Mouse (Mus musculus): Measurements from ENCODE around the gene Them4. TPM values are rescaled to one million over a fixed set of nuclear protein-coding genes. Genes with fewer than 3 reads are reported as not detected.

The Them4 gene
- polyA plus RNA-seq, 1 experiment from 2014 or later = 13.4 TPM

DNA sequence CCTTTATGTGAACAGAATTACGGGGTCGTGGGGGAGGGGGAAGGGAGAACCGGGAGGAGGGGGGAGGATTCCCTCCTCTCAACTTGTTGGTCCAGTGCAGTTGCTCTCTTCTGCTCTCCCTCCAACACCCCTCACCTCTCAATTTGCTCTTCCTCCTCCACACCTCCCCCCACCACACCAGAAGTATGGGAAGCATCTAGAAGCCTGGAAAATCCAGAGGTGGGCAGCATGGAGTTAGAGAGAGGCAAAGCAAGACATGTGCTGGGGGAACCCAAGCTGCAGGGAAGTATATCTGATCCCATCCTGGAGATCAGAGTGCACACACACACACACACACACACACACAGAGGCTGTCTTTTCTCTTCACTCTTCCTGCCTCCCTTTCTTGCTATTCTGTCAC lies 62.1 kb downstream of the Them4 start:
- Histone ChIP-seq H3K27ac (ENCODE audit: low read depth, low read length) (no peak overlapping the region), H3K4me1 (replicated peaks; ENCODE audit: control insufficient read depth, insufficient read depth, low read length) (peaks cover 8% of the 10 kb centered on the region; the same call in 1 of the 2 replicates), H3K4me3 (ENCODE audit: low read depth, low read length) (no peak overlapping the region), H3K36me3 (ENCODE audit: control insufficient read depth, insufficient read depth, low read length) (no peaks in the 10 kb centered on the region), H3K27me3 (ENCODE audit: control insufficient read depth, insufficient read depth, low read length) (no peaks in the 10 kb centered on the region), H3K9ac (ENCODE audit: low read depth, low read length) (no peak overlapping the region), H3K4me2 (replicated peaks; ENCODE audit: low read depth, low read length) (no peak overlapping the region), H3K9me3 (ENCODE audit: control insufficient read depth, low read length) (no peaks in the 10 kb centered on the region)
- 0% methylated on average over 3 of the region's 3 CpGs for WGBS
- ATAC-seq (ENCODE audit: low FRiP score) (no peak), DNase-seq (ENCODE audit: low spot score) (no peak)

DNA sequence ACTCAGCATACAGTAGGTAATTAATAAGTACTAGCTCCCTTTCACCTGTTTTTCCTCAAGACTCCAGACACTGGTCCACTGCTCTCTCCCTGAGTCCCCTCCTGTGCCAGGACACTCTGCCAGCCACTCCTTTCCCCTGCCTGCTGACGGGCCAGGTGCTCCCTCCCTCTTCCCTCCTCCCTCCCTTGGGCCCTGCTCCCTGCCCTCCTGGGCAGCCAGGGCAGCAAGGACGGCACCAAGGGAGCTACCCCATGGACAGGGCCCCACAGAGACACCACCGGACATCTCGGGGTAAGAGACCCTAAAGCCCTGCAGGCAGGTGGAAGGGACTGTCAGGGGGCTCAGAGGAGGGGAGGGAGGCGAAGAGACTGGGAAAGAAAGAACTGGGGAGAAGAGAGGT lies 62.8 kb downstream of the Them4 start, which contains the start of gene Rorc:
Gene Rorc, plus strand, starts transcription at position 154 of the 400 bp plus-strand sequence.
- no peak within 1 kb of the TSS for H3K27ac ChIP-seq (ENCODE audit: low read depth, low read length)
- H3K4me2 ChIP-seq (replicated peaks; ENCODE audit: low read depth, low read length) = peak within 1 kb of the TSS; percentile 19; the same call in 1 of the 2 replicates
- 14% methylated on average over 5 of the region's 5 CpGs for WGBS
- no peaks in the 10 kb centered on the region for H3K27me3 ChIP-seq (ENCODE audit: control insufficient read depth, insufficient read depth, low read length)
- peaks cover 8% of the 10 kb centered on the region; the same call in 1 of the 2 replicates for H3K4me1 ChIP-seq (replicated peaks; ENCODE audit: control insufficient read depth, insufficient read depth, low read length)
- no peak within 1 kb of the TSS for H3K4me3 ChIP-seq (ENCODE audit: low read depth, low read length)
- no peaks in the 10 kb centered on the region for H3K36me3 ChIP-seq (ENCODE audit: control insufficient read depth, insufficient read depth, low read length)
- no peaks in the 10 kb centered on the region for H3K9me3 ChIP-seq (ENCODE audit: control insufficient read depth, low read length)
- ATAC-seq (ENCODE audit: low FRiP score) (0 out of 2 replicates have a peak, but pooled peaks have one; percentile 21), DNase-seq (ENCODE audit: low spot score) (no peak)
- H3K9ac ChIP-seq (ENCODE audit: low read depth, low read length) = no peak within 1 kb of the TSS

DNA sequence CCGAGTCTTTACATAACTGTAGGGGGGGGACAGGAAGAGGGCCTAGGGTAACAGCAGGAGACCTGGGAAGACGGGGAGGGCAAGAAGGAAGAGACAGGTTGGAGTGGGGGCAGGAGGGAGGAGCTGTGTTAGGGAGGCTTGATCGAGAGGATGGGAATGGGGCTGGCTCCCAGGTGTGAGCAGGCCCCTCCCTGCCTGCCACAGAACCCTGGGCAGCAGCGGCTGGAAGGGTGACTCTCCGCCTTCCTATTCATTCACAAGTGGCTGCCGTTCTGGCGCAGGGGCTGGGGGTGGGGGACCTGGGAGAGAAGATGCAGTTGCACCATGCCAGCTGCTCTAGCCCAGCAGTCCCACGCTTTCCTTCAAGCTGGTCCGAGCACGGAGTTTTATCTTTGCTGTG lies 63.2 kb downstream of the Them4 start:
- Histone ChIP-seq H3K36me3 (ENCODE audit: control insufficient read depth, insufficient read depth, low read length) (no peaks in the 10 kb centered on the region), H3K27ac (ENCODE audit: low read depth, low read length) (no peak overlapping the region), H3K4me3 (ENCODE audit: low read depth, low read length) (no peak overlapping the region), H3K9me3 (ENCODE audit: control insufficient read depth, low read length) (no peaks in the 10 kb centered on the region), H3K9ac (ENCODE audit: low read depth, low read length) (no peak overlapping the region), H3K4me1 (replicated peaks; ENCODE audit: control insufficient read depth, insufficient read depth, low read length) (peaks cover 8% of the 10 kb centered on the region; the same call in 1 of the 2 replicates), H3K27me3 (ENCODE audit: control insufficient read depth, insufficient read depth, low read length) (no peaks in the 10 kb centered on the region), H3K4me2 (replicated peaks; ENCODE audit: low read depth, low read length) (peak overlapping the region; percentile 19; the same call in 1 of the 2 replicates)
- DNase-seq (ENCODE audit: low spot score) (peak; percentile 13), ATAC-seq (ENCODE audit: low FRiP score) (peak; percentile 39; the same call in 1 of the 2 replicates)
- WGBS = 7% methylated on average over 10 of the region's 10 CpGs

DNA sequence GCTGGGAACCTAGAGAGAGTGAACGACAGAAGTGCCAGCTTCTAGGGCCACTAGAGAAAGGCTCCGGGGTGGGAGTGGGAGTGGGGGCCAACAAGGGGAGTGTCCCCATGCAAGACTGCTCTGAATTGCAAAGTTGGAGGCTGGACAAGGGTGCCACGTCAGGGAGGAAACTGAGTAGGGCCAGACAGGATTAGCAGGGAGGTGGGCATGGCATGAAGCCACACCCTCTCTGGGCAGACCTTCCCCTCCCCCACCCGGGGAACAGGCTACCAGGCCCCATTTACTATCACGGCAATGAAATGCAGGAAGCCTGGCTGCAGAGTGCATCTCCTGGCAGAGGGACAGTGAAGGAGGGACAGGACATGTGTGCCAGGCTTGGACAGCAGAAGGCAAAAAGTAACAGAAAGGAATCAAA lies 63.7 kb downstream of the Them4 start:
- Histone ChIP-seq H3K9me3 (ENCODE audit: control insufficient read depth, low read length) (no peaks in the 10 kb centered on the region), H3K36me3 (ENCODE audit: control insufficient read depth, insufficient read depth, low read length) (no peaks in the 10 kb centered on the region), H3K4me1 (replicated peaks; ENCODE audit: control insufficient read depth, insufficient read depth, low read length) (peaks cover 8% of the 10 kb centered on the region; the same call in 1 of the 2 replicates), H3K27me3 (ENCODE audit: control insufficient read depth, insufficient read depth, low read length) (no peaks in the 10 kb centered on the region), H3K9ac (ENCODE audit: low read depth, low read length) (no peak overlapping the region), H3K4me2 (replicated peaks; ENCODE audit: low read depth, low read length) (peak overlapping the region; percentile 19; the same call in 1 of the 2 replicates), H3K27ac (ENCODE audit: low read depth, low read length) (no peak overlapping the region), H3K4me3 (ENCODE audit: low read depth, low read length) (no peak overlapping the region)
- WGBS = 0% methylated on average over 5 of the region's 5 CpGs
- ATAC-seq (ENCODE audit: low FRiP score) (peak; percentile 34; the same call in 1 of the 2 replicates), DNase-seq (ENCODE audit: low spot score) (no peak)

DNA sequence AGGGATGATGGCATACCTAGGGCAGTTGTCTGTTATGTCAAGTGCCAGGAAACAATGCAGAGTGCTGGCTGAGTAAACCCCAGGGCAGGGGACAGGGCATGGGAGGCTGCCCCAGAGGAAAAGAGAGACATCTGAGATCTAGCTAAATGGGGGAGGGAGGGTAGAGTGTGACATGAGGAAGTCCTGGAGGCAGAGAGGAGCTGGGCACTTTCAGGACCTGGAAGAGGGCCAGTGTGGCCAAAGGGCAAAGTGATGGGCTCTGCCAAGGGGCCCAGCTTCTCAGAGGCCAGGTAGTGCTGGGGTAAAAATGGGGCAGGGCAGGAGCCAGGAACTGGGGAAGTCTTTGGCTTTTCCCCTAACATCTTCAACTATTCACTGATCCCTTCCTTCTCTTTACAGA lies 64.7 kb downstream of the Them4 start:
- H3K27ac ChIP-seq (ENCODE audit: low read depth, low read length) = no peak overlapping the region
- peaks cover 8% of the 10 kb centered on the region; the same call in 1 of the 2 replicates for H3K4me1 ChIP-seq (replicated peaks; ENCODE audit: control insufficient read depth, insufficient read depth, low read length)
- no peaks in the 10 kb centered on the region for H3K27me3 ChIP-seq (ENCODE audit: control insufficient read depth, insufficient read depth, low read length)
- DNase-seq (ENCODE audit: low spot score) (no peak), ATAC-seq (ENCODE audit: low FRiP score) (no peak)
- no peaks in the 10 kb centered on the region for H3K36me3 ChIP-seq (ENCODE audit: control insufficient read depth, insufficient read depth, low read length)
- H3K9ac ChIP-seq (ENCODE audit: low read depth, low read length) = no peak overlapping the region
- no peak overlapping the region for H3K4me2 ChIP-seq (replicated peaks; ENCODE audit: low read depth, low read length)
- no peak overlapping the region for H3K4me3 ChIP-seq (ENCODE audit: low read depth, low read length)
- no peaks in the 10 kb centered on the region for H3K9me3 ChIP-seq (ENCODE audit: control insufficient read depth, low read length)

DNA sequence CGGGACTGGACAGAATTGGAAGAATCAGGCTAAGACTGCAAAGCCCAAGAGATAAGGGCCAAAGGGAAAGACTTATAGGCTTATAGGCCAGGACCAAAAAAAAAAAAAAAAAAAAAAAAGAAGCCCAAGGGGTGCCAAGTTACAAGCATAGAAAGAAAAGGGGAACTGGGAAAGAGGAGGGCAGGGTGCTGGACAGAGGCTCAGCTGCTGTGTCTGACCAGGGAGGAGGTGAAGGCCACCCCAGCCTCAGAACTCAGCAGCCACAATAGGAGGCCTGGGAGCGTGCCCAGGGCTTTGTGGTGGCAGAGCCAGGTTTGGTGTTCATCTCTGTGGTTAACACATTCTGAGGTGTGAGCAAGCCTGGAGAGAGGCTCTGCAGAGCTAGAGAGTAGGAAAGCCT lies 65.3 kb downstream of the Them4 start:
- Histone ChIP-seq H3K4me3 (ENCODE audit: low read depth, low read length) (no peak overlapping the region), H3K27ac (ENCODE audit: low read depth, low read length) (no peak overlapping the region), H3K9me3 (ENCODE audit: control insufficient read depth, low read length) (no peaks in the 10 kb centered on the region), H3K4me2 (replicated peaks; ENCODE audit: low read depth, low read length) (no peak overlapping the region), H3K9ac (ENCODE audit: low read depth, low read length) (no peak overlapping the region), H3K4me1 (replicated peaks; ENCODE audit: control insufficient read depth, insufficient read depth, low read length) (peaks cover 8% of the 10 kb centered on the region; the same call in 1 of the 2 replicates), H3K36me3 (ENCODE audit: control insufficient read depth, insufficient read depth, low read length) (no peaks in the 10 kb centered on the region), H3K27me3 (ENCODE audit: control insufficient read depth, insufficient read depth, low read length) (no peaks in the 10 kb centered on the region)
- no peak for ATAC-seq (ENCODE audit: low FRiP score)
- WGBS = 76% methylated on average over 2 of the region's 2 CpGs
- DNase-seq (ENCODE audit: low spot score) = no peak

DNA sequence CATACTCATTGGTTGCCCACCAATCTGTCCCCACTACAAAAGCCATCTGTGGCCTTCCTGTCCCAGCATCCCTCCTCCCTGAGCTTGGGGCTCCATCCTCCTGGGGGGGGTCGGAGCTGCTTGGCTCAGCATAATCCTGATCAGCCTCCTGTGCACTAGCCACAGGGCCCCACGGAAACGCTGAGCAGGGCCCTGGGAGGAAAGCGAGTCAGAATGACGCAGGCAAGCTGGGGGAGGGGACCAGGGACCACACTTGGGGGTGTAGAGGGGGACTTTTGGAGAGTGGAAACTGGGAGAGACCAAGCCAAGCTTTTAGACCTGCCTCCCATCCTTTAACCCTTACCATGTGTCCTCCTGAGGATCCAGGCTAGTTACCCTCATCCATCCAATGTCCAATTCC lies 66.0 kb downstream of the Them4 start:
- Histone ChIP-seq H3K9me3 (ENCODE audit: control insufficient read depth, low read length) (no peaks in the 10 kb centered on the region), H3K36me3 (ENCODE audit: control insufficient read depth, insufficient read depth, low read length) (no peaks in the 10 kb centered on the region), H3K27ac (ENCODE audit: low read depth, low read length) (no peak overlapping the region), H3K9ac (ENCODE audit: low read depth, low read length) (no peak overlapping the region), H3K4me2 (replicated peaks; ENCODE audit: low read depth, low read length) (no peak overlapping the region), H3K4me3 (ENCODE audit: low read depth, low read length) (no peak overlapping the region), H3K4me1 (replicated peaks; ENCODE audit: control insufficient read depth, insufficient read depth, low read length) (peaks cover 8% of the 10 kb centered on the region; the same call in 1 of the 2 replicates), H3K27me3 (ENCODE audit: control insufficient read depth, insufficient read depth, low read length) (no peaks in the 10 kb centered on the region)
- ATAC-seq (ENCODE audit: low FRiP score) (no peak), DNase-seq (ENCODE audit: low spot score) (no peak)
- 57% methylated on average over 5 of the region's 5 CpGs for WGBS

DNA sequence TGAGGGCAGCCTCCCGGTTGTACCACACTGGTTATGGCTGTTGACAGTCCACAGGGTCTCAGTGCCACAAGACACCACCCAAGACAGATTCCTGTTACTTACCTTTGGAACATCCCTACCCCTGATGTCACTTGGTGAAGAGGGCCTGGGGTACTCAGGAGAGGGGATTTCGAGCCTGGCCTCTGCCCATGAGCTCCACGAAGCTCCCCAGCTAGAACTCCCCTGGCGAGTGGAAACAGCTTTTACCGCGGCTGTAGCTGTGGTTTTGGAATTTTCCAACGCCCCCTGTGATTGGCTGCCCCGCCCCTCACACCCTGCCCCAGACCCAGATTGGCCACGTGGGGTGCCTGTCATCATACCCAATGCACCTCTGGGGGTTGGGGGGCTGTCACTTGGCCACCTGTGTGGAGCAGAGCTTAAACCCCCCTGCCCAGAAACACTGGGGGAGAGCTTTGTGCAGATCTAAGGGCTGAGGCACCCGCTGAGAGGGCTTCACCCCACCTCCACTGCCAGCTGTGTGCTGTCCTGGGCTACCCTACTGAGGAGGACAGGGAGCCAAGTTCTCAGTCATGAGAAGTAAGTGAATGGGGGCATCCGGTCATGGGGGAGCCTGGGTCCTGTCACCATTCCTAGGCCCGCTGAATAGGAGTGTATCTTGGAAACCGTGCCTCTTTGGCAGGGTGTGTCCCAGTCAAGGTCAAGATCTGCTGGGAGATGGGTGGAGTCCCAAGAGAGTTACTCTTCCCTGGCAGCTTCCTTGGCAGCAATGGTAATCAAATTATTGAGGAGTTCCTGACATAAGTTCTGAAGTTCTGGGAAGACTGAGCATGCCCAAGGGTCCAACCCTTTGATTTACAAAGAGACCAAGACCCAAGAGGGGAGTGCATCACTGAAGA lies 67.4 kb downstream of the Them4 start:
- 18% methylated on average over 13 of the region's 13 CpGs for WGBS
- Histone ChIP-seq H3K27ac (ENCODE audit: low read depth, low read length) (no peak overlapping the region), H3K27me3 (ENCODE audit: control insufficient read depth, insufficient read depth, low read length) (no peaks in the 10 kb centered on the region), H3K36me3 (ENCODE audit: control insufficient read depth, insufficient read depth, low read length) (no peaks in the 10 kb centered on the region), H3K4me1 (replicated peaks; ENCODE audit: control insufficient read depth, insufficient read depth, low read length) (peaks cover 5% of the 10 kb centered on the region; the same call in 1 of the 2 replicates), H3K9me3 (ENCODE audit: control insufficient read depth, low read length) (no peaks in the 10 kb centered on the region), H3K4me2 (replicated peaks; ENCODE audit: low read depth, low read length) (no peak overlapping the region), H3K9ac (ENCODE audit: low read depth, low read length) (no peak overlapping the region), H3K4me3 (ENCODE audit: low read depth, low read length) (no peak overlapping the region)
- ATAC-seq (ENCODE audit: low FRiP score) = no peak
- DNase-seq (ENCODE audit: low spot score) = no peak
